19 mouse cellular contexts compared by ENCODE assay signal in genomic region chr7:80181078-80181477, GRCm38 (mm10). TPM values are rescaled to one million over a fixed set of nuclear protein-coding genes. Genes with fewer than 3 reads are reported as not detected.
DNase-seq lines count a peak whose midpoint lies in the region; ATAC-seq and TF ChIP-seq lines count a peak whose summit lies in the region.
"Had no signal": no experiment of that assay in that cellular context is flagged by ENCODE, and none has a peak within 500 bp of the region (broad histone marks: within the 10 kb centered on the region; RNA-seq: fewer than 3 reads in every experiment).

No protein-coding gene starts in this region.

- H3K36me3 ChIP-seq in heart, embryonic 10.5 days: no peaks in the 10 kb centered on the region
- no peaks in the 10 kb centered on the region for H3K36me3 ChIP-seq in CH12.LX (replicated peaks in 1 of 2; ENCODE audit: control insufficient read depth in 1 of 2, insufficient read depth in 1 of 2, low read length in 1 of 2)
- H3K36me3 ChIP-seq in intestine, embryonic 16.5 days (ENCODE audit: control insufficient read depth, insufficient read depth, low read length): no peaks in the 10 kb centered on the region
- H3K36me3 ChIP-seq in liver, postnatal 0 days (replicated peaks; ENCODE audit: insufficient read depth, low read length): no peaks in the 10 kb centered on the region
- H3K36me3 ChIP-seq in lung, postnatal 0 days (ENCODE audit: insufficient read depth, low read length): no peaks in the 10 kb centered on the region
- H3K36me3 ChIP-seq: limb, embryonic 10.5 days had no signal

- in situ Hi-C loops in CH12.LX (cut with MboI; ENCODE audit: low pct_ligation_motif_present, low pct_unique_long_range_greater_than_20kb, low sequenced_read_pairs): no loop called here

- no peaks in the 10 kb centered on the region for H3K9me3 ChIP-seq in heart, embryonic 10.5 days
- peaks cover 25% of the 10 kb centered on the region for H3K9me3 ChIP-seq in CH12.LX (replicated peaks; ENCODE audit: low read length)
- H3K9me3 ChIP-seq in intestine, embryonic 16.5 days (ENCODE audit: control insufficient read depth, low read length): no peaks in the 10 kb centered on the region
- no peaks in the 10 kb centered on the region for H3K9me3 ChIP-seq in liver, postnatal 0 days (ENCODE audit: low read length)
- no peaks in the 10 kb centered on the region for H3K9me3 ChIP-seq in lung, postnatal 0 days (ENCODE audit: low read length)
- H3K9me3 ChIP-seq: limb, embryonic 10.5 days had no signal

- 0 out of 2 replicates have a peak, but pooled peaks cover 9% of the 10 kb centered on the region for H3K27me3 ChIP-seq in heart, embryonic 10.5 days (ENCODE audit: insufficient read depth, poor library complexity, severe bottlenecking)
- peaks cover 2% of the 10 kb centered on the region for H3K27me3 ChIP-seq in CH12.LX (replicated peaks)
- H3K27me3 ChIP-seq in intestine, embryonic 16.5 days (replicated peaks; ENCODE audit: control insufficient read depth, insufficient read depth, low read length): no peaks in the 10 kb centered on the region
- no peaks in the 10 kb centered on the region for H3K27me3 ChIP-seq in liver, postnatal 0 days (ENCODE audit: insufficient read depth, low read length)
- H3K27me3 ChIP-seq in lung, postnatal 0 days (replicated peaks; ENCODE audit: insufficient read depth, low read length): no peaks in the 10 kb centered on the region

- no peak for TF ChIP-seq EP300 in CH12.LX (IDR thresholded peaks at IDR 0.05; ENCODE audit: low read length)
- no peak for TF ChIP-seq EP300 in liver, postnatal 0 days (IDR thresholded peaks at IDR 0.05; ENCODE audit: low read depth)
- no peak for TF ChIP-seq EP300 in lung, postnatal 0 days (IDR thresholded peaks at IDR 0.05)

- no peak for DNase-seq in heart, embryonic 10.5 days (ENCODE audit: low spot score)
- no peak for DNase-seq in heart, adult 18-20 months
- no peak for DNase-seq in CH12.LX (ENCODE audit: extremely low read depth)
- DNase-seq in liver, postnatal 0 days: no peak
- no peak for DNase-seq in c-Kit-positive CD71-positive TER-119-positive erythroid progenitor cells, embryonic 14.5 days (ENCODE audit: low spot score)
- no peak for DNase-seq in cerebellum, postnatal 4 days (ENCODE audit: low spot score in 2 of 2)
- no peak for DNase-seq in lung, postnatal 0 days (ENCODE audit: low spot score)
- DNase-seq: cerebellum, adult 2 months; embryo, embryonic 11 days; kidney, adult 18-20 months; kidney, postnatal 4 days; layer of hippocampus, postnatal 36 days; lung, embryonic 14.5 days; right cerebral cortex, postnatal 4 days had no signal

- dilution Hi-C loops in CH12.LX (cut with MboI; ENCODE audit: extremely low pct_ligation_motif_present, extremely low pct_unique_long_range_greater_than_20kb, low sequenced_read_pairs): no loop called here

- peak; percentile 82 for ATAC-seq in intestine, embryonic 16.5 days
- no peak for ATAC-seq in liver, postnatal 0 days
- no peak for ATAC-seq in lung, postnatal 0 days
- ATAC-seq: forebrain, embryonic 14.5 days; midbrain, embryonic 16.5 days had no signal

- H3K79me2 ChIP-seq in CH12.LX (replicated peaks; ENCODE audit: control insufficient read depth, extremely low read depth, insufficient read depth, poor library complexity, severe bottlenecking): no peaks in the 10 kb centered on the region

- peak overlapping the region; percentile 11; the same call in 1 of the 2 replicates for H3K4me2 ChIP-seq in CH12.LX (ENCODE audit: insufficient read depth, low read depth, poor library complexity, severe bottlenecking)
- no peak overlapping the region for H3K4me2 ChIP-seq in intestine, embryonic 16.5 days (ENCODE audit: low read depth, low read length)
- no peak overlapping the region for H3K4me2 ChIP-seq in liver, postnatal 0 days (ENCODE audit: low read depth, low read length)
- no peak overlapping the region for H3K4me2 ChIP-seq in lung, postnatal 0 days (replicated peaks; ENCODE audit: low read depth, low read length)
- H3K4me2 ChIP-seq: hindbrain, embryonic 14.5 days; lung, embryonic 14.5 days had no signal

- H3K4me3 ChIP-seq in heart, embryonic 10.5 days: no peak overlapping the region
- no peak overlapping the region for H3K4me3 ChIP-seq in CH12.LX (replicated peaks in 1 of 3; ENCODE audit: low read depth in 2 of 3, low read length in 2 of 3, poor library complexity in 1 of 3)
- H3K4me3 ChIP-seq in intestine, embryonic 16.5 days (ENCODE audit: low read length): no peak overlapping the region
- H3K4me3 ChIP-seq in liver, postnatal 0 days (ENCODE audit: low read depth, low read length): no peak overlapping the region
- no peak overlapping the region for H3K4me3 ChIP-seq in lung, postnatal 0 days (ENCODE audit: low read depth, low read length)
- H3K4me3 ChIP-seq: limb, embryonic 10.5 days had no signal

- TF ChIP-seq RAD21 in CH12.LX (IDR thresholded peaks at IDR 0.05; ENCODE audit: low read depth, low read length): no peak

- TF ChIP-seq CTCF in CH12.LX (conservative IDR thresholded peaks at IDR 0.05 in 1 of 2, IDR thresholded peaks at IDR 0.05 in 1 of 2; ENCODE audit: low read depth in 2 of 2, low read length in 2 of 2): no peak
- no peak for TF ChIP-seq CTCF in liver, postnatal 0 days (IDR thresholded peaks at IDR 0.05; ENCODE audit: low read depth)
- TF ChIP-seq CTCF in lung, postnatal 0 days (IDR thresholded peaks at IDR 0.05): no peak

- H3K27ac ChIP-seq in heart, embryonic 10.5 days: peak overlapping the region; percentile 4; the same call in 1 of the 2 replicates
- H3K27ac ChIP-seq in CH12.LX (ENCODE audit: insufficient read depth, low read depth): peak overlapping the region; percentile 73
- H3K27ac ChIP-seq in intestine, embryonic 16.5 days (ENCODE audit: low read length): peak overlapping the region; percentile 44; the same call in 1 of the 2 replicates
- 0 out of 2 replicates have a peak overlapping the region, but pooled peaks have one; percentile 16 for H3K27ac ChIP-seq in liver, postnatal 0 days (ENCODE audit: low read depth)
- H3K27ac ChIP-seq in lung, postnatal 0 days (ENCODE audit: low read length): no peak overlapping the region
- H3K27ac ChIP-seq: hindbrain, embryonic 14.5 days; limb, embryonic 10.5 days had no signal

- no peak for TF ChIP-seq POLR2A in CH12.LX (IDR thresholded peaks at IDR 0.05; ENCODE audit: low read depth, low read length)

- 18% methylated on average over 2 of the region's 2 CpGs for WGBS in heart, embryonic 10.5 days
- WGBS in intestine, embryonic 16.5 days: 48% methylated on average over 2 of the region's 2 CpGs
- 40% methylated on average over 2 of the region's 2 CpGs for WGBS in liver, postnatal 0 days (ENCODE audit: insufficient replicate concordance)
- WGBS in lung, postnatal 0 days: 42% methylated on average over 2 of the region's 2 CpGs

- H3K9ac ChIP-seq in CH12.LX (ENCODE audit: insufficient read depth, low read depth): peak overlapping the region; percentile 32; the same call in 1 of the 2 replicates
- H3K9ac ChIP-seq in intestine, embryonic 16.5 days (ENCODE audit: low read depth, low read length): no peak overlapping the region
- H3K9ac ChIP-seq in liver, postnatal 0 days (replicated peaks): no peak overlapping the region
- H3K9ac ChIP-seq in lung, postnatal 0 days (replicated peaks; ENCODE audit: low read depth): no peak overlapping the region
- H3K9ac ChIP-seq: hindbrain, embryonic 14.5 days; lung, embryonic 14.5 days had no signal

- peaks cover 44% of the 10 kb centered on the region for H3K4me1 ChIP-seq in heart, embryonic 10.5 days
- peaks cover 20 to 67% of the 10 kb centered on the region in 2 experiments for H3K4me1 ChIP-seq in CH12.LX (ENCODE audit: control insufficient read depth in 1 of 2, insufficient read depth in 2 of 2)
- peaks cover 16% of the 10 kb centered on the region; the same call in 1 of the 2 replicates for H3K4me1 ChIP-seq in intestine, embryonic 16.5 days (ENCODE audit: control insufficient read depth, insufficient read depth, low read length)
- H3K4me1 ChIP-seq in liver, postnatal 0 days (ENCODE audit: insufficient read depth): peaks cover 38% of the 10 kb centered on the region
- H3K4me1 ChIP-seq in lung, postnatal 0 days (ENCODE audit: insufficient read depth, low read depth, low read length): peaks cover 2% of the 10 kb centered on the region; the same call in 1 of the 2 replicates

TF ChIP-seq in CH12.LX, 34 proteins besides CTCF, POLR2A, EP300 and RAD21 (continues in another document):
- no peak for TF ChIP-seq BHLHE40 (IDR thresholded peaks at IDR 0.05; ENCODE audit: low read depth, low read length)
- no peak for TF ChIP-seq SIN3A (IDR thresholded peaks at IDR 0.05; ENCODE audit: low read length)
- no peak for TF ChIP-seq GABPA (IDR thresholded peaks at IDR 0.05; ENCODE audit: insufficient replicate concordance, low read depth, low read length)

RNA-seq across cellular contexts. Expression of gene Sema4b, which starts 5.6 kb away (rescaled TPM):
- 7.8 and 8.9 TPM in 2 replicates for polyA plus RNA-seq in heart, embryonic 10.5 days (2016; fragmentation: Nextera tagmentation; extraction: Ambion mirVana)
- 10 to 100 TPM; 10.6 to 12.6 TPM for total RNA-seq in heart, adult 18-20 months (2021)
- 8.6 and 9.4 TPM in 2 replicates for total RNA-seq in CH12.LX (2012; rRNA removed)
- 1.3 and 1.5 TPM in 2 replicates for total RNA-seq in CH12.LX (2014; rRNA removed)
- 5.2 and 6.7 TPM in 2 replicates for polyA plus RNA-seq in CH12.LX (2012; ENCODE audit: insufficient read length, low read depth)
- 14.9 and 16.3 TPM in 2 replicates for polyA plus RNA-seq in intestine, embryonic 16.5 days (2015; fragmentation: Nextera tagmentation; extraction: Ambion mirVana)
- 11.7 and 13.5 TPM in 2 replicates for polyA plus RNA-seq in liver, postnatal 0 days (2015; fragmentation: Nextera tagmentation; extraction: Ambion mirVana)
- polyA plus RNA-seq in lung, postnatal 0 days (2015; fragmentation: Nextera tagmentation; extraction: Ambion mirVana): 11.6 and 11.8 TPM in 2 replicates

RNA-seq across cellular contexts. Expression of gene Cib1, which starts 51.5 kb away (rescaled TPM):
- polyA plus RNA-seq in heart, embryonic 10.5 days (2016; fragmentation: Nextera tagmentation; extraction: Ambion mirVana): 61.9 and 74.9 TPM in 2 replicates
- 10 to 100 TPM; 15.2 to 18.6 TPM for total RNA-seq in heart, adult 18-20 months (2021)
- 69.6 and 73.1 TPM in 2 replicates for total RNA-seq in CH12.LX (2012; rRNA removed)
- 29.1 and 29.5 TPM in 2 replicates for total RNA-seq in CH12.LX (2014; rRNA removed)
- 48.1 and 51.8 TPM in 2 replicates for polyA plus RNA-seq in CH12.LX (2012; ENCODE audit: insufficient read length, low read depth)
- 285 and 306 TPM in 2 replicates for polyA plus RNA-seq in intestine, embryonic 16.5 days (2015; fragmentation: Nextera tagmentation; extraction: Ambion mirVana)
- 79.4 and 89.2 TPM in 2 replicates for polyA plus RNA-seq in liver, postnatal 0 days (2015; fragmentation: Nextera tagmentation; extraction: Ambion mirVana)
- polyA plus RNA-seq in lung, postnatal 0 days (2015; fragmentation: Nextera tagmentation; extraction: Ambion mirVana): 108 and 123 TPM in 2 replicates

RNA-seq across cellular contexts. Expression of gene Gdpgp1, which starts 51.6 kb away (rescaled TPM):
- polyA plus RNA-seq in heart, embryonic 10.5 days (2016; fragmentation: Nextera tagmentation; extraction: Ambion mirVana): 5.2 and 5.8 TPM in 2 replicates
- total RNA-seq in heart, adult 18-20 months (2021): 1 to 10 TPM; 1.2 to 1.6 TPM
- total RNA-seq in CH12.LX (2012; rRNA removed): 3.6 and 4.2 TPM in 2 replicates
- total RNA-seq in CH12.LX (2014; rRNA removed): 1.9 and 2.0 TPM in 2 replicates
- polyA plus RNA-seq in CH12.LX (2012; ENCODE audit: insufficient read length, low read depth): 2.9 and 3.0 TPM in 2 replicates
- polyA plus RNA-seq in intestine, embryonic 16.5 days (2015; fragmentation: Nextera tagmentation; extraction: Ambion mirVana): 7.6 and 8.1 TPM in 2 replicates
- polyA plus RNA-seq in liver, postnatal 0 days (2015; fragmentation: Nextera tagmentation; extraction: Ambion mirVana): 1.5 and 1.6 TPM in 2 replicates
- 2.6 and 2.8 TPM in 2 replicates for polyA plus RNA-seq in lung, postnatal 0 days (2015; fragmentation: Nextera tagmentation; extraction: Ambion mirVana)
